ENCODE assay signal across 8 mouse cellular contexts in genomic region chr17:94749466-94750135, GRCm38 (mm10). TPM values are rescaled to one million over a fixed set of nuclear protein-coding genes. Genes with fewer than 3 reads are reported as not detected.
DNase-seq lines count a peak whose midpoint lies in the region; ATAC-seq lines count a peak whose summit lies in the region.

Mettl4 (minus strand) TSS chr17:94750019.

- DNase-seq in Muller cell, postnatal 12 days (ENCODE audit: inconsistent ontology term), result peak; percentile 96
- peak; percentile 95 for DNase-seq in cerebellum, adult 9-11 months
- peak; percentile 95 for DNase-seq in frontal cortex, adult 2 months (ENCODE audit: extremely low spot score in 1 of 2, low spot score in 1 of 2)
- peak; percentile 94 for DNase-seq in hindbrain, embryonic 11.5 days (ENCODE audit: low spot score)
- peak; percentile 88 to 90 for DNase-seq in layer of hippocampus, postnatal 10 days (ENCODE audit: low spot score in 2 of 2)
- peak; percentile 96 for DNase-seq in lung, postnatal 10 days
- DNase-seq in ovary, postnatal 36 days (ENCODE audit: low spot score), result peak; percentile 91
- peak; percentile 86 for DNase-seq in thymus, postnatal 25 days

- H3K4me2 ChIP-seq in hindbrain, embryonic 11.5 days (replicated peaks; ENCODE audit: low read depth, low read length), result peak within 1 kb of the TSS; percentile 50

- under 1% methylated on average over 56 of the region's 56 CpGs for WGBS in hindbrain, embryonic 11.5 days

- no peaks in the 10 kb centered on the region for H3K27me3 ChIP-seq in hindbrain, embryonic 11.5 days (ENCODE audit: control insufficient read depth, insufficient read depth, low read length)

- H3K27ac ChIP-seq in hindbrain, embryonic 11.5 days (ENCODE audit: low read depth, low read length), result peak within 1 kb of the TSS; percentile 80

- peak within 1 kb of the TSS; percentile 61 for H3K9ac ChIP-seq in hindbrain, embryonic 11.5 days (ENCODE audit: low read depth, low read length)

- H3K4me3 ChIP-seq in hindbrain, embryonic 11.5 days (ENCODE audit: low read depth, low read length), result peak within 1 kb of the TSS; percentile 65

- no peaks in the 10 kb centered on the region for H3K36me3 ChIP-seq in hindbrain, embryonic 11.5 days (ENCODE audit: control insufficient read depth, insufficient read depth, low read length)

- no peaks in the 10 kb centered on the region for H3K9me3 ChIP-seq in hindbrain, embryonic 11.5 days (ENCODE audit: control insufficient read depth, low read length)

- ATAC-seq in hindbrain, embryonic 11.5 days (ENCODE audit: low FRiP score), result peak; percentile 99

- no peaks in the 10 kb centered on the region for H3K4me1 ChIP-seq in hindbrain, embryonic 11.5 days (replicated peaks; ENCODE audit: control insufficient read depth, insufficient read depth, low read length)

RNA-seq across cellular contexts. Expression of gene Mettl4, which starts in this region (rescaled TPM):
- polyA plus RNA-seq in frontal cortex, adult 2 months (2012; rRNA removed), result 10.2 TPM in 2 replicates
- 35.9 and 36.3 TPM in 2 replicates for polyA plus RNA-seq in hindbrain, embryonic 11.5 days (2014; fragmentation: Nextera tagmentation; extraction: Ambion mirVana)
- total RNA-seq in layer of hippocampus, postnatal 10 days (2021), result 10 to 100 TPM; 14.3 to 16.2 TPM

Comparison
In these comparisons a context has a peak if more than half of its experiments do, and no peak if none do; other contexts are left out.
1. Peak in every context shown above with its lines: DNase-seq, ATAC-seq, H3K4me3 ChIP-seq and H3K27ac ChIP-seq.